Mouse (Mus musculus) stomach, postnatal 0 days (tissue): Measurements from ENCODE around the gene Il4ra. TPM values are rescaled to one million over a fixed set of nuclear protein-coding genes. Genes with fewer than 3 reads are reported as not detected.

Source experiments
- ATAC-seq: fragments of 200-750 bp; cut with Nextera tagmentation; 2 replicates; pipeline ENCODE4 v1.8.0; 2017; ENCODE audit not compliant: low FRiP score, low TSS enrichment
- DNase-seq: peaks from one replicate; pipeline ENCODE4 v3.0.0-alpha.2; 2016; ENCODE audit warnings: low spot score
- H3K27ac ChIP-seq: fragments of 300-500 bp; sonication (generic); replicated peaks from 2 replicates; pipeline ENCODE4 v1.5.1; 2014; ENCODE audit warnings: mild to moderate bottlenecking, control low read depth
- H3K27me3 ChIP-seq: fragments of 300-500 bp; sonication (generic); 2 replicates; pipeline ENCODE4 v1.6.1; 2014; ENCODE audit warnings: low read length; ENCODE audit not compliant: control insufficient read depth, insufficient read depth
- H3K36me3 ChIP-seq: fragments of 300-500 bp; sonication (generic); 2 replicates; pipeline ENCODE4 v1.6.1; 2014; ENCODE audit warnings: low read length, mixed read lengths; ENCODE audit not compliant: control insufficient read depth, insufficient read depth
- H3K4me1 ChIP-seq: fragments of 300-500 bp; sonication (generic); replicated peaks from 2 replicates; pipeline ENCODE4 v1.6.1; 2014; ENCODE audit warnings: antibody characterized with exemption; ENCODE audit not compliant: control insufficient read depth, insufficient read depth
- H3K4me2 ChIP-seq: fragments of 300-500 bp; sonication (generic); replicated peaks from 2 replicates; pipeline ENCODE4 v1.6.1; 2014; ENCODE audit warnings: low read depth, mild to moderate bottlenecking, control low read depth, moderate library complexity
- H3K4me3 ChIP-seq: fragments of 300-500 bp; sonication (generic); 2 replicates; pipeline ENCODE4 v1.5.1; 2014; ENCODE audit warnings: low read depth, low read length, control low read depth
- H3K9ac ChIP-seq: fragments of 300-500 bp; sonication (generic); 2 replicates; pipeline ENCODE4 v1.6.1; 2014; ENCODE audit warnings: mild to moderate bottlenecking, low read length, control low read depth, mixed read lengths
- H3K9me3 ChIP-seq: fragments of 300-500 bp; sonication (generic); 2 replicates; pipeline ENCODE4 v1.6.1; 2016; ENCODE audit warnings: low read length; ENCODE audit not compliant: control insufficient read depth
- CTCF ChIP-seq: IDR thresholded peaks from 2 replicates; pipeline ENCODE4 v1.5.1; 2016; ENCODE audit warnings: antibody characterized with exemption, low read depth, mild to moderate bottlenecking, moderate library complexity
- EP300 ChIP-seq: optimal IDR thresholded peaks from 2 replicates; pipeline ENCODE3; 2016; ENCODE audit warnings: antibody characterized with exemption
- WGBS: fragments of 180-500 bp; shearing (Covaris S2); extraction: QIAGEN DNeasy Blood & Tissue Kit; methylation state at CpG from one replicate; pipeline ENCODE4 v1.1.7; 2014; 5-methylcytosine and 5-hydroxymethylcytosine counted together
- polyA plus RNA-seq: library from polyadenylated mRNA; unstranded; fragments of >200 nt; fragmentation: Nextera tagmentation; extraction: Ambion mirVana; gene quantifications from 2 replicates; pipeline ENCODE4 v1.2.1, GENCODE M21; 2015

Gene Il4ra
- polyA plus RNA-seq, 1 experiment from 2014 or later, result 13.4 TPM

DNA sequence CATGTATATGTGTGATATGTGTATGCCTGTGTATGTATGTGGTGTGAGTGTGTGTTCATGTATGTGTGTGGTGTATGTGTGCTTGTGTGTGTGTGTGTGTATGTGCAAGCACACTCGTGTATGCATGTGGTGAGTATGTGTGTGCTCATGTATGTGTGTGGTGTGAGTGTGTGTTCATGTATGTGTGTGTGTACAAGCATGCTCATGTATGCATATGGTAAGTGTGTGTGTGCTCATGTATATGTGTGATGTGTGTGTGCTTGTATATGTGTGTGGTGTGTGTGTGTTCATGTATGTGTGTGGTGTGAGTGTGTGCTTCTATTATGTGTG, 28.3 kb downstream of the Il4ra start:
- Histone ChIP-seq H3K4me1 (peaks cover 9% of the 10 kb centered on the region), H3K4me2 (no peak overlapping the region), H3K9ac (no peak overlapping the region), H3K36me3 (peaks cover 6% of the 10 kb centered on the region), H3K27ac (no peak overlapping the region), H3K9me3 (no peaks in the 10 kb centered on the region), H3K27me3 (no peaks in the 10 kb centered on the region), H3K4me3 (no peak overlapping the region)
- no peak for TF ChIP-seq EP300
- DNase-seq (no peak), ATAC-seq (peak; percentile 4; the same call in 1 of the 2 replicates)
- 89% methylated on average over 1 of the region's 1 CpGs for WGBS

GRCm38 (mm10) chr7:125580625-125581316, 28.9 kb downstream of the Il4ra start:
- H3K4me1 ChIP-seq, result peaks cover 9% of the 10 kb centered on the region
- TF ChIP-seq EP300, result no peak
- TF ChIP-seq CTCF, result no peak
- peak overlapping the region; percentile 53 for H3K9ac ChIP-seq
- no peaks in the 10 kb centered on the region for H3K9me3 ChIP-seq
- H3K4me3 ChIP-seq, result peak overlapping the region; percentile 20
- peak overlapping the region; percentile 58 for H3K4me2 ChIP-seq
- H3K27me3 ChIP-seq, result no peaks in the 10 kb centered on the region
- 0 out of 2 replicates have a peak, but pooled peaks have one; percentile 2 for ATAC-seq
- no peak for DNase-seq
- 6% methylated on average over 16 of the region's 16 CpGs for WGBS
- H3K27ac ChIP-seq, result peak overlapping the region; percentile 49; the same call in 1 of the 2 replicates
- peaks cover 6% of the 10 kb centered on the region for H3K36me3 ChIP-seq

DNA sequence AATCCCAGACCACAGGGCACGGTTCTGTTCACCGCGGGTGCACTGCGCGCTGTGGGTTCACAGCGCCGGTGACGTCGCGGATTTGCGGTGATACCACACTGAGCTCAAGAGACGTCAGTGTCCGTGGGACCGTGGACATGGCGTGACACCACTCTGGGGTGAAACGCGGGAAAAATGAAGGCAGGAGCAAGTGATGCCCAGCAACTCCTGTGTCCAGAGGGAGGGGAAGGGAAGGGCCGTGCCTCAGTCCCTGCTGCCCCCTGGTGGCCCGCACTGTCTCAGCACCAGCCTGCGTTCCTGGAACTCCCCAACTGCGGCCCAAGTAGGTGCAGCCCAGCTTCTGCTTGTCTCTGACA, 29.4 kb downstream of the Il4ra start:
- ATAC-seq (peak; percentile 75), DNase-seq (peak; percentile 89)
- 4% methylated on average over 21 of the region's 21 CpGs for WGBS
- peak overlapping the region; percentile 49; the same call in 1 of the 2 replicates for H3K27ac ChIP-seq
- peak overlapping the region; percentile 53 for H3K9ac ChIP-seq
- no peaks in the 10 kb centered on the region for H3K27me3 ChIP-seq
- peaks cover 3% of the 10 kb centered on the region for H3K36me3 ChIP-seq
- H3K4me1 ChIP-seq, result peaks cover 9% of the 10 kb centered on the region
- H3K9me3 ChIP-seq, result no peaks in the 10 kb centered on the region
- peak overlapping the region; percentile 58 for H3K4me2 ChIP-seq
- H3K4me3 ChIP-seq, result peak overlapping the region; percentile 20
- no peak for TF ChIP-seq EP300
- TF ChIP-seq CTCF, result peak; percentile 100

GRCm38 (mm10) chr7:125583325-125584004, 31.5 kb downstream of the Il4ra start:
- no peaks in the 10 kb centered on the region for H3K36me3 ChIP-seq
- H3K9me3 ChIP-seq, result no peaks in the 10 kb centered on the region
- no peak overlapping the region for H3K27ac ChIP-seq
- no peak for TF ChIP-seq EP300
- H3K4me3 ChIP-seq, result no peak overlapping the region
- no peak overlapping the region for H3K4me2 ChIP-seq
- DNase-seq (no peak), ATAC-seq (no peak)
- WGBS, result 62% methylated on average over 6 of the region's 6 CpGs
- peaks cover 3% of the 10 kb centered on the region; the same call in 1 of the 2 replicates for H3K4me1 ChIP-seq
- H3K27me3 ChIP-seq, result no peaks in the 10 kb centered on the region
- H3K9ac ChIP-seq, result no peak overlapping the region

- no peak for DNase-seq
- Histone ChIP-seq H3K27ac (no peak overlapping the region), H3K4me3 (no peak overlapping the region), H3K36me3 (no peaks in the 10 kb centered on the region), H3K9me3 (no peaks in the 10 kb centered on the region), H3K9ac (no peak overlapping the region), H3K27me3 (no peaks in the 10 kb centered on the region), H3K4me1 (peaks cover 3% of the 10 kb centered on the region; the same call in 1 of the 2 replicates), H3K4me2 (no peak overlapping the region)
- ATAC-seq, result no peak
- TF ChIP-seq CTCF (no peak), EP300 (no peak)
- WGBS, result 87% methylated on average over 5 of the region's 5 CpGs
These were observed 32.1 kb downstream of the Il4ra start for GRCm38 (mm10) chr7:125584005-125584369.

- Histone ChIP-seq H3K27me3 (no peaks in the 10 kb centered on the region), H3K4me3 (no peak overlapping the region), H3K9me3 (no peaks in the 10 kb centered on the region), H3K4me2 (no peak overlapping the region), H3K27ac (no peak overlapping the region), H3K4me1 (no peaks in the 10 kb centered on the region), H3K36me3 (no peaks in the 10 kb centered on the region), H3K9ac (no peak overlapping the region)
- DNase-seq, result no peak
- 96% methylated on average over 23 of the region's 23 CpGs for WGBS
- no peak for ATAC-seq
- TF ChIP-seq EP300 (no peak), CTCF (no peak)
These were observed 34.4 kb downstream of the Il4ra start for GRCm38 (mm10) chr7:125586355-125586754.
